Mouse (Mus musculus) brain, embryonic 14.5 days (tissue): ENCODE results near the gene Ercc4.

Experiments used
- CTCF ChIP-seq: fragments of 200-500 bp; IDR thresholded peaks from 2 replicates; pipeline ENCODE4 v1.5.1; 2012; ENCODE audit warnings: inconsistent platforms, mild to moderate bottlenecking, moderate library complexity, borderline replicate concordance; ENCODE audit not compliant: insufficient read depth, insufficient read length; ENCODE audit errors: extremely low read depth
- POLR2A ChIP-seq: fragments of 200-500 bp; IDR thresholded peaks from 2 replicates; pipeline ENCODE4 v1.6.1; 2012; ENCODE audit warnings: mild to moderate bottlenecking, inconsistent platforms, borderline replicate concordance; ENCODE audit not compliant: poor library complexity, insufficient read depth, insufficient read length, severe bottlenecking; ENCODE audit errors: extremely low read depth

GRCm38 (mm10) chr16:13184381-13184780 lies 74.9 kb downstream of the Ercc4 start:
- TF ChIP-seq POLR2A (no peak), CTCF (no peak)
